In the genomic region with DNA sequence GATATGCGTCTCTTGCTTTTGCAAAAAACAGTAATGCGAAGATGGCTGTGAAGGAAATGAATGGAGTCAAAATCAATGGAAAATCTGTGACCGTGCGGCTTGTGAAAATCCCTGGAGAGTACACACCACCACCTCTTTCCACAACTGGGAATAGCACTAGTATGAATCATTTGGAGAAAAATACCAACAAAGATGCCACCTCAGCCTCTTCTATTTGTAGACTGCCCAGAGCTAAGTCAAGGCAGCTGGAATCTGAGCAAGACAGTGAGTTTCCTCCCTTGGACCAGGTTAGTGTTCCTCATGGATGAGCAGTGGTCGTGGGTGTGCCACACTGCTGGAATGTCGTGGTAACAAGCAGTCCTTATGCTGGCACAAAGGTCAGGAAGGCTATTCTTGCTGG, we compare ENCODE assay signal across 20 mouse cellular contexts. TPM values are rescaled to one million over a fixed set of nuclear protein-coding genes. Genes with fewer than 3 reads are reported as not detected.
"Had no signal": no experiment of that assay in that cellular context is flagged by ENCODE, and none has a peak within 500 bp of the region (broad histone marks: within the 10 kb centered on the region; RNA-seq: fewer than 3 reads in every experiment).

No protein-coding gene starts in this region.

- H3K4me1 ChIP-seq: midbrain, embryonic 10.5 days; midbrain, embryonic 12.5 days; neural tube, embryonic 13.5 days; neural tube, embryonic 15.5 days had no signal

- H3K4me2 ChIP-seq: lung, embryonic 14.5 days; midbrain, embryonic 12.5 days; neural tube, embryonic 13.5 days; neural tube, embryonic 15.5 days had no signal

- H3K27me3 ChIP-seq: midbrain, embryonic 12.5 days; neural tube, embryonic 13.5 days; neural tube, embryonic 15.5 days had no signal

- DNase-seq: lung, adult 18-20 months; lung, embryonic 14.5 days; lung, postnatal 10 days; lung, postnatal 4 days; midbrain, embryonic 14.5 days; retina, postnatal 1 day; right cerebral cortex, adult 18-20 months; right cerebral cortex, postnatal 25 days; right cerebral cortex, postnatal 4 days; spleen, adult 18-20 months; thymus, adult 18-20 months; thymus, postnatal 14 days; thymus, postnatal 36 days had no signal

- H3K27ac ChIP-seq: midbrain, embryonic 10.5 days; midbrain, embryonic 12.5 days; neural tube, embryonic 13.5 days; neural tube, embryonic 15.5 days had no signal

- H3K4me3 ChIP-seq: midbrain, embryonic 10.5 days; midbrain, embryonic 12.5 days; myocyte; neural tube, embryonic 13.5 days; neural tube, embryonic 15.5 days had no signal

- H3K9ac ChIP-seq: lung, embryonic 14.5 days; midbrain, embryonic 12.5 days; neural tube, embryonic 13.5 days; neural tube, embryonic 15.5 days had no signal

- H3K36me3 ChIP-seq: midbrain, embryonic 10.5 days; midbrain, embryonic 12.5 days; neural tube, embryonic 13.5 days; neural tube, embryonic 15.5 days had no signal

- H3K9me3 ChIP-seq: midbrain, embryonic 10.5 days; midbrain, embryonic 12.5 days; neural tube, embryonic 13.5 days; neural tube, embryonic 15.5 days had no signal

- ATAC-seq: midbrain, embryonic 16.5 days had no signal

RNA-seq across cellular contexts. Expression of a gene that starts 21.9 kb away (rescaled TPM):
- polyA plus RNA-seq: myocyte; small intestine, adult 2 months had no signal
